Mouse (Mus musculus): ENCODE results near the gene Spert.

GRCm38 (mm10) chr14:75642080-75642479 is 49.2 kb upstream of the Spert start, which contains the start of gene Erich6b:
- TF ChIP-seq CTCF (IDR thresholded peaks at IDR 0.05; ENCODE audit: extremely low read depth, insufficient read depth, insufficient read length, insufficient replicate concordance) = no peak
- TF ChIP-seq POLR2A (IDR thresholded peaks at IDR 0.05; ENCODE audit: low read depth, low read length) = no peak

Measured in spleen, adult 2 months (tissue).